Mouse (Mus musculus): ENCODE measurements around the gene Arhgef10l. TPM values are rescaled to one million over a fixed set of nuclear protein-coding genes. Genes with fewer than 3 reads are reported as not detected.

Arhgef10l gene
- polyA plus RNA-seq, 1 experiment: 85.4 TPM

- no peak overlapping the region for H3K27ac ChIP-seq (ENCODE audit: insufficient read depth, low read depth, low read length)
- peak overlapping the region; percentile 30; the same call in 1 of the 2 replicates for H3K4me3 ChIP-seq (ENCODE audit: insufficient read depth, low read length)
- no peaks in the 10 kb centered on the region for H3K4me1 ChIP-seq (ENCODE audit: control insufficient read depth, insufficient read depth, low read length)
- TF ChIP-seq POLR2A (IDR thresholded peaks at IDR 0.05; ENCODE audit: borderline replicate concordance, low read depth, low read length) (no peak), CTCF (IDR thresholded peaks at IDR 0.05; ENCODE audit: low read depth, low read length) (no peak)
Observed at GRCm38 (mm10) chr4:140647711-140648421, 17.9 kb downstream of the Arhgef10l start.

- TF ChIP-seq CTCF (IDR thresholded peaks at IDR 0.05; ENCODE audit: low read depth, low read length) (no peak), POLR2A (IDR thresholded peaks at IDR 0.05; ENCODE audit: borderline replicate concordance, low read depth, low read length) (no peak)
- no peak overlapping the region for H3K27ac ChIP-seq (ENCODE audit: insufficient read depth, low read depth, low read length)
- H3K4me1 ChIP-seq (ENCODE audit: control insufficient read depth, insufficient read depth, low read length): no peaks in the 10 kb centered on the region
- H3K4me3 ChIP-seq (ENCODE audit: insufficient read depth, low read length): no peak overlapping the region
Observed at GRCm38 (mm10) chr4:140645638-140646037, 20.2 kb downstream of the Arhgef10l start.

GRCm38 (mm10) chr4:140644701-140645100 is 21.1 kb downstream of the Arhgef10l start:
- H3K4me3 ChIP-seq (ENCODE audit: insufficient read depth, low read length): no peak overlapping the region
- no peaks in the 10 kb centered on the region for H3K4me1 ChIP-seq (ENCODE audit: control insufficient read depth, insufficient read depth, low read length)
- no peak for TF ChIP-seq CTCF (IDR thresholded peaks at IDR 0.05; ENCODE audit: low read depth, low read length)
- no peak for TF ChIP-seq POLR2A (IDR thresholded peaks at IDR 0.05; ENCODE audit: borderline replicate concordance, low read depth, low read length)
- no peak overlapping the region for H3K27ac ChIP-seq (ENCODE audit: insufficient read depth, low read depth, low read length)

- Histone ChIP-seq H3K4me1 (ENCODE audit: control insufficient read depth, insufficient read depth, low read length) (no peaks in the 10 kb centered on the region), H3K27ac (ENCODE audit: insufficient read depth, low read depth, low read length) (no peak overlapping the region), H3K4me3 (ENCODE audit: insufficient read depth, low read length) (no peak overlapping the region)
- TF ChIP-seq POLR2A (IDR thresholded peaks at IDR 0.05; ENCODE audit: borderline replicate concordance, low read depth, low read length) (no peak), CTCF (IDR thresholded peaks at IDR 0.05; ENCODE audit: low read depth, low read length) (no peak)
Observed at GRCm38 (mm10) chr4:140644276-140644675, 21.5 kb downstream of the Arhgef10l start.

GRCm38 (mm10) chr4:140642378-140642777 is 23.4 kb downstream of the Arhgef10l start:
- Histone ChIP-seq H3K4me1 (ENCODE audit: control insufficient read depth, insufficient read depth, low read length) (no peaks in the 10 kb centered on the region), H3K4me3 (ENCODE audit: insufficient read depth, low read length) (no peak overlapping the region)
- no peak for TF ChIP-seq POLR2A (IDR thresholded peaks at IDR 0.05; ENCODE audit: borderline replicate concordance, low read depth, low read length)
- no peak for TF ChIP-seq CTCF (IDR thresholded peaks at IDR 0.05; ENCODE audit: low read depth, low read length)

GRCm38 (mm10) chr4:140641414-140641918 is 24.3 kb downstream of the Arhgef10l start:
- TF ChIP-seq POLR2A (IDR thresholded peaks at IDR 0.05; ENCODE audit: borderline replicate concordance, low read depth, low read length): no peak
- H3K4me3 ChIP-seq (ENCODE audit: insufficient read depth, low read length): no peak overlapping the region
- H3K27ac ChIP-seq (ENCODE audit: insufficient read depth, low read depth, low read length): no peak overlapping the region
- no peaks in the 10 kb centered on the region for H3K4me1 ChIP-seq (ENCODE audit: control insufficient read depth, insufficient read depth, low read length)

More at GRCm38 (mm10) chr4:140642378-140642777, 23.4 kb downstream of the Arhgef10l start:
- H3K27ac ChIP-seq (ENCODE audit: insufficient read depth, low read depth, low read length): no peak overlapping the region

- Histone ChIP-seq H3K4me1 (ENCODE audit: control insufficient read depth, insufficient read depth, low read length) (no peaks in the 10 kb centered on the region), H3K27ac (ENCODE audit: insufficient read depth, low read depth, low read length) (no peak overlapping the region), H3K4me3 (ENCODE audit: insufficient read depth, low read length) (no peak overlapping the region)
- TF ChIP-seq CTCF (IDR thresholded peaks at IDR 0.05; ENCODE audit: low read depth, low read length) (no peak), POLR2A (IDR thresholded peaks at IDR 0.05; ENCODE audit: borderline replicate concordance, low read depth, low read length) (no peak)
Observed at GRCm38 (mm10) chr4:140640668-140641067, 25.1 kb downstream of the Arhgef10l start.

- Histone ChIP-seq H3K4me1 (ENCODE audit: control insufficient read depth, insufficient read depth, low read length) (peaks cover 4% of the 10 kb centered on the region), H3K4me3 (ENCODE audit: insufficient read depth, low read length) (no peak overlapping the region), H3K27ac (ENCODE audit: insufficient read depth, low read depth, low read length) (no peak overlapping the region)
- TF ChIP-seq POLR2A (IDR thresholded peaks at IDR 0.05; ENCODE audit: borderline replicate concordance, low read depth, low read length): no peak
- no peak for TF ChIP-seq CTCF (IDR thresholded peaks at IDR 0.05; ENCODE audit: low read depth, low read length)
Observed at GRCm38 (mm10) chr4:140640242-140640523, 25.6 kb downstream of the Arhgef10l start.

GRCm38 (mm10) chr4:140639431-140640241 is 26.2 kb downstream of the Arhgef10l start:
- TF ChIP-seq POLR2A (IDR thresholded peaks at IDR 0.05; ENCODE audit: borderline replicate concordance, low read depth, low read length): no peak
- no peak for TF ChIP-seq CTCF (IDR thresholded peaks at IDR 0.05; ENCODE audit: low read depth, low read length)
- Histone ChIP-seq H3K4me1 (ENCODE audit: control insufficient read depth, insufficient read depth, low read length) (peaks cover 5% of the 10 kb centered on the region), H3K27ac (ENCODE audit: insufficient read depth, low read depth, low read length) (no peak overlapping the region)

GRCm38 (mm10) chr4:140638591-140638990 is 27.2 kb downstream of the Arhgef10l start:
- Histone ChIP-seq H3K4me3 (ENCODE audit: insufficient read depth, low read length) (no peak overlapping the region), H3K4me1 (ENCODE audit: control insufficient read depth, insufficient read depth, low read length) (peaks cover 5% of the 10 kb centered on the region), H3K27ac (ENCODE audit: insufficient read depth, low read depth, low read length) (no peak overlapping the region)
- TF ChIP-seq POLR2A (IDR thresholded peaks at IDR 0.05; ENCODE audit: borderline replicate concordance, low read depth, low read length) (no peak), CTCF (IDR thresholded peaks at IDR 0.05; ENCODE audit: low read depth, low read length) (no peak)

More at GRCm38 (mm10) chr4:140639431-140640241, 26.2 kb downstream of the Arhgef10l start:
- no peak overlapping the region for H3K4me3 ChIP-seq (ENCODE audit: insufficient read depth, low read length)
